Mouse (Mus musculus): Measurements from ENCODE around the gene Eipr1. TPM values are rescaled to one million over a fixed set of nuclear protein-coding genes. Genes with fewer than 3 reads are reported as not detected.

Gene Eipr1
- polyA plus RNA-seq, 1 experiment from 2014 or later, result 17.2 TPM

GRCm38 (mm10) chr12:28780180-28780579 is 28.6 kb downstream of the Eipr1 start:
- Histone ChIP-seq H3K27ac (no peak overlapping the region), H3K9me3 (replicated peaks) (no peaks in the 10 kb centered on the region), H3K4me2 (no peak overlapping the region), H3K27me3 (no peaks in the 10 kb centered on the region), H3K9ac (no peak overlapping the region), H3K4me3 (no peak overlapping the region), H3K4me1 (replicated peaks) (no peaks in the 10 kb centered on the region), H3K36me3 (no peaks in the 10 kb centered on the region)
- WGBS, result 85% methylated on average over 7 of the region's 7 CpGs
- no peak for ATAC-seq (replicated peaks; ENCODE audit: insufficient number of reproducible peaks, insufficient read depth, low FRiP score, low read depth)

- Histone ChIP-seq H3K4me1 (replicated peaks) (no peaks in the 10 kb centered on the region), H3K9ac (no peak overlapping the region), H3K4me3 (no peak overlapping the region), H3K4me2 (no peak overlapping the region), H3K36me3 (no peaks in the 10 kb centered on the region), H3K9me3 (replicated peaks) (no peaks in the 10 kb centered on the region), H3K27ac (no peak overlapping the region), H3K27me3 (no peaks in the 10 kb centered on the region)
- 84% methylated on average over 3 of the region's 3 CpGs for WGBS
- no peak for ATAC-seq (replicated peaks; ENCODE audit: insufficient number of reproducible peaks, insufficient read depth, low FRiP score, low read depth)
Observed at GRCm38 (mm10) chr12:28782637-28783036, 31.0 kb downstream of the Eipr1 start.

GRCm38 (mm10) chr12:28784355-28784754 is 32.8 kb downstream of the Eipr1 start:
- H3K36me3 ChIP-seq, result no peaks in the 10 kb centered on the region
- no peak for ATAC-seq (replicated peaks; ENCODE audit: insufficient number of reproducible peaks, insufficient read depth, low FRiP score, low read depth)
- H3K27me3 ChIP-seq, result no peaks in the 10 kb centered on the region
- no peaks in the 10 kb centered on the region for H3K4me1 ChIP-seq (replicated peaks)
- no peak overlapping the region for H3K4me3 ChIP-seq
- H3K9me3 ChIP-seq (replicated peaks), result no peaks in the 10 kb centered on the region
- WGBS, result 33% methylated on average over 4 of the region's 4 CpGs
- no peak overlapping the region for H3K9ac ChIP-seq
- H3K4me2 ChIP-seq, result no peak overlapping the region
- no peak overlapping the region for H3K27ac ChIP-seq

GRCm38 (mm10) chr12:28784864-28785263 is 33.3 kb downstream of the Eipr1 start:
- no peak overlapping the region for H3K4me3 ChIP-seq
- no peak for ATAC-seq (replicated peaks; ENCODE audit: insufficient number of reproducible peaks, insufficient read depth, low FRiP score, low read depth)
- H3K9ac ChIP-seq, result no peak overlapping the region
- WGBS, result 71% methylated on average over 8 of the region's 8 CpGs
- no peak overlapping the region for H3K4me2 ChIP-seq
- H3K4me1 ChIP-seq (replicated peaks), result no peaks in the 10 kb centered on the region
- no peaks in the 10 kb centered on the region for H3K9me3 ChIP-seq (replicated peaks)
- H3K27ac ChIP-seq, result no peak overlapping the region
- H3K27me3 ChIP-seq, result no peaks in the 10 kb centered on the region
- H3K36me3 ChIP-seq, result no peaks in the 10 kb centered on the region

- no peak for ATAC-seq (replicated peaks; ENCODE audit: insufficient number of reproducible peaks, insufficient read depth, low FRiP score, low read depth)
- Histone ChIP-seq H3K9ac (no peak overlapping the region), H3K9me3 (replicated peaks) (no peaks in the 10 kb centered on the region), H3K4me1 (replicated peaks) (no peaks in the 10 kb centered on the region), H3K36me3 (no peaks in the 10 kb centered on the region), H3K4me2 (no peak overlapping the region), H3K27ac (no peak overlapping the region), H3K4me3 (no peak overlapping the region), H3K27me3 (no peaks in the 10 kb centered on the region)
- 20% methylated on average over 1 of the region's 1 CpGs for WGBS
Observed at GRCm38 (mm10) chr12:28785299-28785698, 33.7 kb downstream of the Eipr1 start.

- no peak for ATAC-seq (replicated peaks; ENCODE audit: insufficient number of reproducible peaks, insufficient read depth, low FRiP score, low read depth)
Observed at GRCm38 (mm10) chr12:28786310-28786709, 34.7 kb downstream of the Eipr1 start.

GRCm38 (mm10) chr12:28792613-28793012 is 41.0 kb downstream of the Eipr1 start:
- Histone ChIP-seq H3K36me3 (no peaks in the 10 kb centered on the region), H3K4me1 (replicated peaks) (peaks cover 9% of the 10 kb centered on the region), H3K9ac (no peak overlapping the region), H3K27me3 (no peaks in the 10 kb centered on the region), H3K9me3 (replicated peaks) (no peaks in the 10 kb centered on the region), H3K4me2 (no peak overlapping the region), H3K4me3 (no peak overlapping the region), H3K27ac (no peak overlapping the region)
- WGBS, result 78% methylated on average over 3 of the region's 3 CpGs
- no peak for ATAC-seq (replicated peaks; ENCODE audit: insufficient number of reproducible peaks, insufficient read depth, low FRiP score, low read depth)

More at GRCm38 (mm10) chr12:28786310-28786709, 34.7 kb downstream of the Eipr1 start:
- H3K27ac ChIP-seq, result no peak overlapping the region
- WGBS, result 85% methylated on average over 6 of the region's 6 CpGs
- H3K4me2 ChIP-seq, result no peak overlapping the region
- no peaks in the 10 kb centered on the region for H3K27me3 ChIP-seq
- H3K9ac ChIP-seq, result no peak overlapping the region
- no peaks in the 10 kb centered on the region for H3K4me1 ChIP-seq (replicated peaks)
- H3K9me3 ChIP-seq (replicated peaks), result no peaks in the 10 kb centered on the region
- H3K4me3 ChIP-seq, result no peak overlapping the region
- H3K36me3 ChIP-seq, result no peaks in the 10 kb centered on the region

- no peak overlapping the region for H3K4me3 ChIP-seq
- 75% methylated on average over 2 of the region's 2 CpGs for WGBS
- no peak overlapping the region for H3K4me2 ChIP-seq
- H3K4me1 ChIP-seq (replicated peaks), result peaks cover 9% of the 10 kb centered on the region
- H3K9me3 ChIP-seq (replicated peaks), result no peaks in the 10 kb centered on the region
- no peak overlapping the region for H3K9ac ChIP-seq
- no peak for ATAC-seq (replicated peaks; ENCODE audit: insufficient number of reproducible peaks, insufficient read depth, low FRiP score, low read depth)
- H3K36me3 ChIP-seq, result no peaks in the 10 kb centered on the region
- no peak overlapping the region for H3K27ac ChIP-seq
- no peaks in the 10 kb centered on the region for H3K27me3 ChIP-seq
Observed at GRCm38 (mm10) chr12:28793715-28794114, 42.1 kb downstream of the Eipr1 start.

GRCm38 (mm10) chr12:28795041-28795440 is 43.4 kb downstream of the Eipr1 start:
- no peak for ATAC-seq (replicated peaks; ENCODE audit: insufficient number of reproducible peaks, insufficient read depth, low FRiP score, low read depth)
- Histone ChIP-seq H3K27ac (no peak overlapping the region; the same call in 1 of the 2 replicates), H3K4me3 (no peak overlapping the region), H3K4me2 (no peak overlapping the region), H3K36me3 (no peaks in the 10 kb centered on the region), H3K9ac (no peak overlapping the region), H3K9me3 (replicated peaks) (no peaks in the 10 kb centered on the region), H3K27me3 (no peaks in the 10 kb centered on the region), H3K4me1 (replicated peaks) (peaks cover 9% of the 10 kb centered on the region)
- WGBS, result 55% methylated on average over 3 of the region's 3 CpGs

GRCm38 (mm10) chr12:28796881-28797420 is 45.3 kb downstream of the Eipr1 start:
- Histone ChIP-seq H3K27ac (no peak overlapping the region), H3K9ac (no peak overlapping the region), H3K4me1 (replicated peaks) (peaks cover 9% of the 10 kb centered on the region), H3K4me2 (no peak overlapping the region), H3K9me3 (replicated peaks) (no peaks in the 10 kb centered on the region), H3K4me3 (no peak overlapping the region), H3K36me3 (no peaks in the 10 kb centered on the region), H3K27me3 (no peaks in the 10 kb centered on the region)
- ATAC-seq (replicated peaks; ENCODE audit: insufficient number of reproducible peaks, insufficient read depth, low FRiP score, low read depth), result no peak

- Histone ChIP-seq H3K9me3 (replicated peaks) (no peaks in the 10 kb centered on the region), H3K27me3 (no peaks in the 10 kb centered on the region), H3K4me3 (no peak overlapping the region), H3K4me2 (no peak overlapping the region), H3K4me1 (replicated peaks) (peaks cover 17% of the 10 kb centered on the region), H3K36me3 (no peaks in the 10 kb centered on the region), H3K27ac (no peak overlapping the region), H3K9ac (no peak overlapping the region)
- no peak for ATAC-seq (replicated peaks; ENCODE audit: insufficient number of reproducible peaks, insufficient read depth, low FRiP score, low read depth)
- WGBS, result 72% methylated on average over 11 of the region's 11 CpGs
Observed at GRCm38 (mm10) chr12:28799798-28800411, 48.3 kb downstream of the Eipr1 start.

GRCm38 (mm10) chr12:28800423-28800822 is 48.8 kb downstream of the Eipr1 start:
- 59% methylated on average over 4 of the region's 4 CpGs for WGBS
- H3K4me2 ChIP-seq, result no peak overlapping the region
- H3K4me1 ChIP-seq (replicated peaks), result peaks cover 16% of the 10 kb centered on the region

More at GRCm38 (mm10) chr12:28800423-28800822, 48.8 kb downstream of the Eipr1 start:
- Histone ChIP-seq H3K27ac (no peak overlapping the region), H3K4me3 (no peak overlapping the region), H3K9me3 (replicated peaks) (no peaks in the 10 kb centered on the region), H3K9ac (no peak overlapping the region), H3K27me3 (no peaks in the 10 kb centered on the region), H3K36me3 (no peaks in the 10 kb centered on the region)
- no peak for ATAC-seq (replicated peaks; ENCODE audit: insufficient number of reproducible peaks, insufficient read depth, low FRiP score, low read depth)

Measured in heart, embryonic 15.5 days (tissue).